Mouse (Mus musculus) cerebellum, adult 18-20 months (tissue): ENCODE data around the gene Kitl.

Experiments
- DNase-seq, 2 experiments: peaks; one replicate each; pipeline ENCODE4 v3.0.0; 2021

Gene Kitl

DNA sequence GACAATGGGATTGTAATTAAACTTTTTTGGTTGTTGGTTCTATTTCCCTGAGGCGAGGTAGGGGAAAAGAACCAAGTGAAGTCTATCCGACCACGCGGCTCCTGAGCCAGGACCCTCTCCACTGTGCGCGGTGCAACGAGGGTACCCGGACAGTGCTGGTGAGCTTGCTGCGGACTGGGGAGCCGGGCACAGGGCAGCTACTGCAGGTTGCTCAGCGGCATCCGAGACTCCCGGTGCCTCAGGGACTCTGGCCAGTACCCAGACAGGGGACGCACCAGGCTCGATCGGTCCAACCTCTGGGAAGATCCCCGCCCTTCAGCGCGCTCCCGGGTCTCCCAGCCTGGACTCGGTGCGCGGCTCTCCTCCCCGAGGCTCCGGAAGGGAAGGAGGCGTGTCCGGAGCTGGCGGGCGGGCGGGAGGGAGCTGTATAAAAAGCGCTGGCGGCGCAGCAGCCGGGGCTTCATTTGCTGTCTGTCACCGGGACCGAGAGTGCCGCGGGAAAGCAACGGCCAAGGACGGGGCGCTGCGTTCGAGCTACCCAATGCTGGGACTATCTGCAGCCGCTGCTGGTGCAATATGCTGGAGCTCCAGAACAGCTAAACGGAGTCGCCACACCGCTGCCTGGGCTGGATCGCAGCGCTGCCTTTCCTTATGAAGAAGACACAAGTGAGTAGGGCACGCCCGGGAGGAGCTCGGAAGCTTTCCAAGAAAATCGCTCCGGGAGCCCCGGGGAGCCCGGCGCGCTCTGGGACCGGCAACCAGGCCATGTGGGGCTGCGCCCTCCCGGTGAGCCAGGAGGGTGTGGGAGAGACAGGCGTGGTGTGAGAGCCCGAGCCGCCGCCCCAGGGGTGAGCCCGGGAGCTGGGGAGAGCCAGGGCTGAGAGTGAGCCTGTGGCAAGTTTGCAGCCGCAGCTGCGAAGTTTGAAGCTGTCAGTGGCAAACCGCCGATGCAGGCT lies at the start of gene Kitl:
Gene Kitl (plus strand): TSS at position 261 of the 956 bp plus-strand sequence.
- DNase-seq, result peak; percentile 5 to 16

GRCm38 (mm10) chr10:99972866-99973265 lies 42.6 kb upstream of the Kitl start:
- no peak for DNase-seq

DNA sequence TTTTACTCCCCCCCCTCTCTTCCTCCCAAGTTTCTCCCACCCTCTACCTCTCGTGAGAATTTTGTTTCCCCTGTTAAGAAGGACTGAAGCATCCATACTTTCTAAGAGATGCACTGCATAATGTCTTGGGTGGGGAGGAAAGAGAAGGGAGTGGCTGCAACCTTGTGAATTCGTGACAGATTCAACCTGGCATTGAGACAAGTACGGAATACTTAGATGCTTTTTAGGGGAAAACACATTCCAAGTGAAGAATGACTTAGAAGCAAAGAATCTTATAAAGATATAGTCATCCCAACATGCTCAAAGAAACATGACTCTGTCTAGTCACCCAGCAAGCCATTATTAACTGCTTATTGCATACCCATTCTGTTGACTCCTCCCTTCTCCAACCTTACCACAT lies 35.3 kb upstream of the Kitl start:
- no peak for DNase-seq

GRCm38 (mm10) chr10:99980916-99981315 lies 34.5 kb upstream of the Kitl start:
- DNase-seq, result no peak

DNA sequence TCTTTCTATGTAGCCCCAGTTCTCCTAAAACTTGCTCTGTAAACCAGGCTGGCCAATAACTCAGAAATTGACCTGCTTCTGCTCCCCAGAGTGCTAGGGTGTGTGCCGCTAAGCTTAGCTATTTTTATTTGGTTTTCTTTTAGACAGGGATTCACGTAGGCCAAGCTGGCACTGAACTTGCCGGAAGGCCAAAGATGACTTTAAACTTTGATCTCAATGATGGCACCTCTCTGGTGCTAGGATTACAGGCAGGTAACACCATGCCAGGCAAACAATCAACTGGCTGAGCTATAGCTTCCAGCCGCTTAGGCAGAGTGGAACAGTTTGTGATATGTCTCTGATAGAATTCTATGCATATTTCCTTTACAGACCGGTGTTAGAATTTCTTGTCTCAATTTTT lies 33.5 kb upstream of the Kitl start:
- no peak for DNase-seq

- DNase-seq, result no peak
Measured at GRCm38 (mm10) chr10:99986745-99987144, 28.7 kb upstream of the Kitl start.

DNA sequence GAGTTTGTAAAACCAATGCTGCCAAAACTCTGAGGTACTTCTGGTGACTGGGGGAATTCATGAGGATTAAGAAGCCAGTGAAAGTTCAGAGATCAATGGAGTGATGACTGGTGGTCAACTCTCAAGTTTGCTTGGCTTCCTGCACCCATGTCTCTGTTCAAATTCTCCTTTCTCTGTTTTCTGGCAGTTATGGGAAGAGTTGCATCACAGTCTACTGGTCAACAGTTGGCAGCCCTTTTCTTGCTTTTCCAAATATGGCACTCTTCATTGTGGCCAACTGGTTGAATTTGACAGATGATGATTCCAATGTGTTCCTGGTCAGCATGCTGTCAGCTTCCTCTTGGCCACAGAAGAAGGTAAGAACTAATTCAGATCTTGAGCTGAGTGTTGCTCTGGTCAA lies 25.7 kb upstream of the Kitl start:
- no peak for DNase-seq

- DNase-seq, result no peak
Measured at GRCm38 (mm10) chr10:99992121-99992520, 23.3 kb upstream of the Kitl start.

- no peak for DNase-seq
Measured at GRCm38 (mm10) chr10:100001452-100001851, 14.0 kb upstream of the Kitl start.

DNA sequence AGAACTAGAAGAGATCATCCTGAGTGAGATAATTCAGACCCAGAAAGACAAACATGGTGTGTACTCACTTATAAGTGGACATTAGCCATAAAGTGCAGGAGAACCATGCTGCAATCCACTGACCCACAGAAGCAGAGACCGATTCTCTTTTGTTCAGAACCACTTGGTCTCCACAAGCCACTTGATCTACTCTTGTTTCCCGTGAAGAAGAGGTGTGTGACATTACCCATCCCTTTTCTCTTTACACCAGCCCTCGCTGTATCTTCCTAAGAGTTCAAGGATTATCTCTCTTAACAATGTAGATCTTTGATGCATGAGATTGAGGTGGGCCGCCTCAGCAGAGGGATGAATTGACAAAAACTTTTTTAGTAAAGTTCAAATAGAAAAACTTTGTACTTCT lies 11.6 kb upstream of the Kitl start:
- DNase-seq, result no peak

GRCm38 (mm10) chr10:100009681-100010080 lies 5.7 kb upstream of the Kitl start:
- no peak for DNase-seq

GRCm38 (mm10) chr10:100010291-100010690 lies 5.1 kb upstream of the Kitl start:
- DNase-seq, result no peak

GRCm38 (mm10) chr10:100014096-100014495 lies 1.3 kb upstream of the Kitl start:
- DNase-seq, result no peak

GRCm38 (mm10) chr10:100016326-100016709 lies 888 bp downstream of the Kitl start:
- DNase-seq, result peak in 1 of 2 experiments; percentile 17

DNA sequence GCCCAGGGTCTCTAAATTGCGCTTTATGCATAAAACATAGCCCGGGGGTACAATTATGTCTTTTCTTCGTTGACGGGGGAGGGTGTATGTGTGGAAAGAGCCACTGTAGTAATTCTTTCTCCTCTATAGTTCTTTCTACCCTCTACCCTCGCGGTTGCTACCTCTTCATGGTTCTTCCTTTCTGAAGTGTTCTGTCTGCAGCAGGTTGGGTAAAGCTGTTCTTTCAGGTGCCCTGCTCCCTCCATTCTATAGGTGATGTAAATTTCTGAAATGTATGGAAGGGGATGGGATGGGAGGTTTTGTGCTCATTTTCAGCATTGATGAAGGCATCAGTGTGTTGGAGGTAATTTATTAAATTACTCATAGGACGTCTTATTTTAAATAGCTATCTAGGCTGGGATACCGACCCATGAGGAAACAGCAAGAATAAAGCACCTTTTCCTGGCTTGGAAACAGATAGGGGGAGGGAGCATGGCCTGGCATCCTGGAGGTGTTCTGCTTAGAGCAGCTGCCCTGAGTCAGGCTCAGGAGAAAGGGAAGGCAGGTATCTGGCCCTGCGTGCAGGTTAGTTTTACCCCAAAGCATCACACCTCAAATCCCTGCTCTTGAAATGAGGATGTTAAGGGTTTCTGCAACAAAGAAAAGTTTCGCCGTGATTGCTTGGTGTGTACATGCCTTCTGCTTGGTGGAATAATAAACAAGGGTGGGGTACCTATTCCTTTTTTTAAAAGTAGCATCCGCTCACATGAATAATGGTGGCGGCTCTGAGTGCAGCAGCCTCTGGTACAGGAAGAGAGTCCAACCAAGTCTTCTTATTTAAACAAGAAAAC lies 1.7 kb downstream of the Kitl start:
- no peak for DNase-seq

DNA sequence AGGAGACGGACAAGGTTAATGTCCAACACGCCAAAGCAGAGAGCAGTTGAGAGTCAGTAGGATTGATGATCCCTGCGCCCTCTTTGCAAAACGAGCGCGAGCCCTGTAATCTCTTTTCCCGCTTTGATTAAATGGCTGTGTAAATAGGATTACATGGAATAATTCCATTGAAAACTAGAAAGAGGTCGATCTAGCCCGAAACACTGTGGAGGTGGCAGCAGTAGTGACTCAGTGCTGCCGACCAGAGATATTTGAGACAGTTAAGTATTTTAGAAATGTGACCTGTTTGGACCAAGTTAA lies 2.3 kb downstream of the Kitl start:
- DNase-seq, result no peak

- no peak for DNase-seq
Measured at GRCm38 (mm10) chr10:100018493-100018892, 3.1 kb downstream of the Kitl start.

GRCm38 (mm10) chr10:100019246-100020195 lies 4.1 kb downstream of the Kitl start:
- no peak for DNase-seq

GRCm38 (mm10) chr10:100022090-100022834 lies 6.8 kb downstream of the Kitl start:
- DNase-seq, result no peak

DNA sequence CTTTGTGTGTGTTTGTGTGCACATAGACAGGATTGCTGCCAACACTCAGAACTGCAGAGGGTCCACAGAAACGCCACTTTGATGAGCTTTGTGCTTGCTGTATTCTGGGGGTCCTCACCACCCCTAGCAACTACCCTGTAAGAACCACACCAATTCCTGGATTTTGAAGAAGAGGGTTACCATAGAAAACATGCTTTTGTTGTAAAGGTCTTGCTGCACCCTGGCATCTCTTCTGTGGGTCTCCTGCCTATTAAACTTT lies 7.3 kb downstream of the Kitl start:
- no peak for DNase-seq

- no peak for DNase-seq
Measured at GRCm38 (mm10) chr10:100025665-100026064, 10.2 kb downstream of the Kitl start.

DNA sequence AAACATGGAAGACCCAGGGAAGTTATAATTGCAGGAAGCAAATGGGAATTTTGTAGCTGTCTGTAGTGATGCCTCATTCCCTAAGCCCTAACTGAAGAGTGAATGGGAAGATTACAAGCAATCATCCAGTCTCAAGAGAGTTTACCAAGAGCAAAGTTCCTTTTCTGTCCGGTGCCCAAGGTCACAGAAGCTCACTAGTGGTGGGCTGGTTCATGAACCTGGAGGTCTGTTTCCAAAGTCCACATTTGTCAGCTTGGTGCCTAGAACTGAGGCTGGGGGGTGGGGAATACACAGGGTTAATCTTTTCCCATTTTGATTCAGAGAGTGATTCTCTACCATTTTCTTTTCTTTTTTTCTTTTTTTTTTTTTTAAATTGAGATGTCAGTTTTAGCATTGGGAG lies 11.3 kb downstream of the Kitl start:
- no peak for DNase-seq
